8 mouse cellular contexts compared by ENCODE assay signal in genomic region chr12:25098561-25099312, GRCm38 (mm10). TPM values are rescaled to one million over a fixed set of nuclear protein-coding genes. Genes with fewer than 3 reads are reported as not detected.
DNase-seq lines count a peak whose midpoint lies in the region; ATAC-seq and TF ChIP-seq lines count a peak whose summit lies in the region.

No protein-coding gene starts in this region.

- peak; percentile 87 for DNase-seq in R1 (ENCODE audit: low read depth, low spot score)
- DNase-seq in cerebellum, postnatal 14 days, result peak; percentile 84 to 90
- peak; percentile 84 for DNase-seq in gastrocnemius, adult 18-20 months (ENCODE audit: low spot score)
- peak; percentile 97 for DNase-seq in hindbrain, postnatal 0 days (ENCODE audit: low spot score)
- peak; percentile 90 for DNase-seq in left cerebral cortex, adult 2 months (ENCODE audit: extremely low spot score in 1 of 2, low spot score in 2 of 2)
- peak; percentile 94 to 96 for DNase-seq in right cerebral cortex, postnatal 10 days (ENCODE audit: low spot score in 2 of 2)
- DNase-seq in urinary bladder, postnatal 25 days (ENCODE audit: low spot score), result peak; percentile 93

- peak overlapping the region; percentile 95 for H3K4me2 ChIP-seq in hindbrain, postnatal 0 days (ENCODE audit: low read depth, low read length)

- no peak for TF ChIP-seq CTCF in hindbrain, postnatal 0 days (IDR thresholded peaks at IDR 0.05; ENCODE audit: low read depth)
- no peak for TF ChIP-seq CTCF in left cerebral cortex, adult 2 months (IDR thresholded peaks at IDR 0.05)

- intact Hi-C loops in left cerebral cortex, adult 2 months (cut with DNase I), result loop anchor here (2.0 to 10.0 kb wide), 9 partner anchors 62 to 994 kb away; no protein-coding TSS in a partner anchor

- peaks cover 26% of the 10 kb centered on the region for H3K79me2 ChIP-seq in macrophage (ENCODE audit: inconsistent target)

- no peaks in the 10 kb centered on the region for H3K9me3 ChIP-seq in hindbrain, postnatal 0 days (ENCODE audit: low read length)

- no peaks in the 10 kb centered on the region for H3K27me3 ChIP-seq in hindbrain, postnatal 0 days (ENCODE audit: insufficient read depth, low read length)

- H3K36me3 ChIP-seq in hindbrain, postnatal 0 days (ENCODE audit: insufficient read depth, low read length), result no peaks in the 10 kb centered on the region
- H3K36me3 ChIP-seq in macrophage (ENCODE audit: inconsistent target), result no peaks in the 10 kb centered on the region

- peaks cover 10% of the 10 kb centered on the region for H3K4me1 ChIP-seq in hindbrain, postnatal 0 days (ENCODE audit: insufficient read depth, low read length)

- peak overlapping the region; percentile 91 for H3K27ac ChIP-seq in hindbrain, postnatal 0 days
- peak overlapping the region; percentile 95 for H3K27ac ChIP-seq in left cerebral cortex, adult 2 months
- H3K27ac ChIP-seq in macrophage, result peak overlapping the region; percentile 90

- peak overlapping the region; percentile 52 for H3K4me3 ChIP-seq in hindbrain, postnatal 0 days (ENCODE audit: low read length)
- H3K4me3 ChIP-seq in left cerebral cortex, adult 2 months, result peak overlapping the region; percentile 73
- H3K4me3 ChIP-seq in macrophage (ENCODE audit: inconsistent target), result peak overlapping the region; percentile 53

- under 1% methylated on average over 61 of the region's 61 CpGs for WGBS in hindbrain, postnatal 0 days
- WGBS in macrophage (ENCODE audit: missing documents), result 0% methylated on average over 58 of the region's 61 CpGs

- peak overlapping the region; percentile 68 for H3K9ac ChIP-seq in hindbrain, postnatal 0 days (replicated peaks; ENCODE audit: low read length)

- ATAC-seq in hindbrain, postnatal 0 days, result peak; percentile 81

RNA-seq across cellular contexts. Expression of gene Id2, which starts 1.8 kb away (rescaled TPM):
- 1 to 10 TPM; 2.6 to 3.5 TPM for total RNA-seq in gastrocnemius, adult 18-20 months (2021)
- 202 and 242 TPM in 2 replicates for total RNA-seq in hindbrain, postnatal 0 days (2014; rRNA removed)
- 518 and 585 TPM in 2 replicates for polyA plus RNA-seq in hindbrain, postnatal 0 days (2015; fragmentation: Nextera tagmentation; extraction: Ambion mirVana)
- 100 to 1,000 TPM; 140 to 167 TPM for total RNA-seq in left cerebral cortex, adult 2 months (2021)
- 100 to 1,000 TPM in 25 of 26 experiments, 10 to 100 TPM in 1; 83.2 to 456 (median 269) TPM for total RNA-seq in macrophage (2018; cell fraction: chromatin; rRNA removed)
- total RNA-seq in macrophage (2018; cell fraction: cytosol; rRNA removed), result 100 to 1,000 TPM; 163 to 916 (median 449) TPM
- 100 to 1,000 TPM; 117 to 702 (median 548) TPM for total RNA-seq in macrophage (2018; cell fraction: nucleus; rRNA removed)
- 163 to 453 TPM (median 232 TPM) in 3 replicates for polyA plus RNA-seq in macrophage (2018)

Comparison
In these comparisons a context has a peak if more than half of its experiments do, and no peak if none do; other contexts are left out.
1. Peak in every context shown above with its lines: DNase-seq, ATAC-seq, H3K4me3 ChIP-seq and H3K27ac ChIP-seq.
2. RNA of gene Id2, which starts 1.8 kb away (total RNA-seq): 202 to 242 TPM in hindbrain, postnatal 0 days and 140 to 167 TPM in left cerebral cortex, adult 2 months; 2.6 to 3.5 TPM in gastrocnemius, adult 18-20 months; every median in the first group is over 10 times any median in the second.